Comparison of ENCODE assay signal across 8 mouse cellular contexts in the genomic region with DNA sequence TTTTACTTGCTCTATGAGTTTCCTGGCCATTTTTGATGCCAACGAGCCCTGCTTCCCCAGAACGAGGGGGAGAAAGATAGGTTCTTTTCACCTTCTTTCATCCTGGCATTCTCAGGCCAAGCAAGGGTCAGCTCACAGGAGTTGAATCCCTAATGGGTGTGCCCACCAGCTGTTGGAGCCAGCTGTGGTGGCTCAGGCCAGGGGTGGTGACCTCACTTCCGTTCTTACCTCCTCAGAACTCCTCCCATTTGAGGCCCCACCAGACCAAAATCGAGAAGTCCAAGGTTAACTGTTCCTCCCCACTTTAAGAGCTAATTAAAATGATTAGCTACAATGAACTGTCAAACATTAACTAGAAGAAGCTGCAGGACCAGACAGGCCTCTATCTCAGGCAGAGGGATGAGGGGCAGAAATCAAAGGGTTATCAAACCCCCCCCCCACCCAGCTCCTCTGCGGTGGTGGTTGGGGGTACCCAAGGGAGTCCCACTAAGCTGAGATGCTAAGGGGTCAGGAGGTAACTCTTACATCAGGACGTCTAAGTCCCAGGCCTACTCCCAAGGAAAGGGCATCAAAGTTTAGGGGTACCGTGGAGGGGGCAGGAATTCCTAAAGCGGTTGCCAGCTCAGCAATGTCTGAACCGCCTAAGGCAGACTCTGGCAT. TPM values are rescaled to one million over a fixed set of nuclear protein-coding genes. Genes with fewer than 3 reads are reported as not detected.
DNase-seq lines count a peak whose midpoint lies in the region; ATAC-seq lines count a peak whose summit lies in the region.

No protein-coding gene starts in this region.

- H3K27me3 ChIP-seq in forebrain, embryonic 13.5 days: peaks cover 38% of the 10 kb centered on the region
- H3K27me3 ChIP-seq in intestine, embryonic 14.5 days (replicated peaks; ENCODE audit: control insufficient read depth, insufficient read depth, low read length): no peaks in the 10 kb centered on the region

- peak overlapping the region; percentile 40; the same call in 1 of the 2 replicates for H3K4me3 ChIP-seq in forebrain, embryonic 13.5 days
- H3K4me3 ChIP-seq in intestine, embryonic 14.5 days (ENCODE audit: low read depth, low read length): peak overlapping the region; percentile 51

- no peak overlapping the region for H3K27ac ChIP-seq in forebrain, embryonic 13.5 days
- no peak overlapping the region; the same call in 1 of the 2 replicates for H3K27ac ChIP-seq in intestine, embryonic 14.5 days (ENCODE audit: low read depth)

- H3K4me2 ChIP-seq in forebrain, embryonic 13.5 days: peak overlapping the region; percentile 56
- peak overlapping the region; percentile 48 for H3K4me2 ChIP-seq in intestine, embryonic 14.5 days (ENCODE audit: low read length)

- WGBS in forebrain, embryonic 13.5 days: 41% methylated on average over 9 of the region's 9 CpGs
- 27% methylated on average over 9 of the region's 9 CpGs for WGBS in intestine, embryonic 14.5 days

- H3K9me3 ChIP-seq in forebrain, embryonic 13.5 days (replicated peaks): no peaks in the 10 kb centered on the region; the same call in 1 of the 2 replicates
- H3K9me3 ChIP-seq in intestine, embryonic 14.5 days (ENCODE audit: control insufficient read depth, low read length): no peaks in the 10 kb centered on the region

- 0 out of 2 replicates have a peak, but pooled peaks have one; percentile 4 for ATAC-seq in forebrain, embryonic 13.5 days
- ATAC-seq in intestine, embryonic 14.5 days (replicated peaks; ENCODE audit: low FRiP score, low TSS enrichment, low read depth): no peak
- ATAC-seq in megakaryocyte, adult 5-6 weeks (ENCODE audit: poor library complexity, severe bottlenecking): peak; percentile 47

- no peaks in the 10 kb centered on the region for H3K4me1 ChIP-seq in forebrain, embryonic 13.5 days
- no peaks in the 10 kb centered on the region; the same call in 1 of the 2 replicates for H3K4me1 ChIP-seq in intestine, embryonic 14.5 days (replicated peaks; ENCODE audit: control insufficient read depth, insufficient read depth, low read length)

- no peak overlapping the region for H3K9ac ChIP-seq in forebrain, embryonic 13.5 days
- H3K9ac ChIP-seq in intestine, embryonic 14.5 days (ENCODE audit: low read length): peak overlapping the region; percentile 59; the same call in 1 of the 2 replicates

- peak; percentile 28 to 48 for DNase-seq in lung, adult 18-20 months
- no peak for DNase-seq in lung, postnatal 36 days
- DNase-seq in intestine, embryonic 14.5 days (ENCODE audit: low spot score): no peak
- no peak for DNase-seq in frontal cortex, adult 2 months (ENCODE audit: extremely low spot score in 1 of 2, low spot score in 1 of 2)
- no peak for DNase-seq in layer of hippocampus, adult 11-12 months (ENCODE audit: low spot score)
- no peak for DNase-seq in right cerebral cortex, postnatal 14 days

- no peaks in the 10 kb centered on the region for H3K36me3 ChIP-seq in forebrain, embryonic 13.5 days (ENCODE audit: poor library complexity, severe bottlenecking)
- no peaks in the 10 kb centered on the region for H3K36me3 ChIP-seq in intestine, embryonic 14.5 days (ENCODE audit: control insufficient read depth, insufficient read depth, low read length)

RNA-seq across cellular contexts. Expression of a gene that starts 10.6 kb away (rescaled TPM):
- 0.43 and 0.72 TPM in 2 replicates for polyA plus RNA-seq in forebrain, embryonic 13.5 days (2015; fragmentation: Nextera tagmentation; extraction: Ambion mirVana)
- 17.7 and 19.8 TPM in 2 replicates for polyA plus RNA-seq in intestine, embryonic 14.5 days (2014; fragmentation: Nextera tagmentation; extraction: Ambion mirVana)
- total RNA-seq in megakaryocyte, adult 5-6 weeks (2015): 122 and 133 TPM in 2 replicates
- 40.3 and 45.8 TPM in 2 replicates for total RNA-seq in megakaryocyte, adult 5-6 weeks (2017)
- 0.84 and 1.0 TPM in 2 replicates for polyA plus RNA-seq in frontal cortex, adult 2 months (2012; rRNA removed)

Comparison
In these comparisons a context has a peak if more than half of its experiments do, and no peak if none do; other contexts are left out.
1. DNase-seq: peak in lung, adult 18-20 months (2 of 2); none in lung, postnatal 36 days (single experiment), intestine, embryonic 14.5 days (single experiment), frontal cortex, adult 2 months (0 of 2), layer of hippocampus, adult 11-12 months (single experiment) and right cerebral cortex, postnatal 14 days (single experiment).